Mouse (Mus musculus): Measurements from ENCODE around the gene Pex6. TPM values are rescaled to one million over a fixed set of nuclear protein-coding genes. Genes with fewer than 3 reads are reported as not detected.

The Pex6 gene
- polyA plus RNA-seq, 1 experiment from 2014 or later: 29.4 TPM

- no peaks in the 10 kb centered on the region for H3K27me3 ChIP-seq
- no peak for ATAC-seq (ENCODE audit: insufficient number of reproducible peaks, low FRiP score, low TSS enrichment, low read depth)
- peaks cover 38% of the 10 kb centered on the region for H3K4me1 ChIP-seq
- WGBS: 87% methylated on average over 5 of the region's 5 CpGs
- H3K9me3 ChIP-seq: no peaks in the 10 kb centered on the region
- H3K4me2 ChIP-seq: no peak overlapping the region
- peaks cover 22% of the 10 kb centered on the region for H3K36me3 ChIP-seq
- no peak overlapping the region for H3K27ac ChIP-seq
- 0 out of 2 replicates have a peak overlapping the region, but pooled peaks have one; percentile 20 for H3K9ac ChIP-seq
- no peak overlapping the region for H3K4me3 ChIP-seq
Observed at GRCm38 (mm10) chr17:46702506-46702905, 8.8 kb upstream of the Pex6 start.

GRCm38 (mm10) chr17:46703971-46704886 is 7.0 kb upstream of the Pex6 start:
- Histone ChIP-seq H3K4me3 (peak overlapping the region; percentile 97), H3K4me1 (peaks cover 38% of the 10 kb centered on the region), H3K9me3 (no peaks in the 10 kb centered on the region), H3K36me3 (peaks cover 14% of the 10 kb centered on the region), H3K4me2 (peak overlapping the region; percentile 69), H3K27me3 (no peaks in the 10 kb centered on the region), H3K9ac (peak overlapping the region; percentile 86), H3K27ac (peak overlapping the region; percentile 93)
- 4% methylated on average over 37 of the region's 41 CpGs for WGBS
- ATAC-seq (ENCODE audit: insufficient number of reproducible peaks, low FRiP score, low TSS enrichment, low read depth): peak; percentile 59; the same call in 1 of the 2 replicates

DNA sequence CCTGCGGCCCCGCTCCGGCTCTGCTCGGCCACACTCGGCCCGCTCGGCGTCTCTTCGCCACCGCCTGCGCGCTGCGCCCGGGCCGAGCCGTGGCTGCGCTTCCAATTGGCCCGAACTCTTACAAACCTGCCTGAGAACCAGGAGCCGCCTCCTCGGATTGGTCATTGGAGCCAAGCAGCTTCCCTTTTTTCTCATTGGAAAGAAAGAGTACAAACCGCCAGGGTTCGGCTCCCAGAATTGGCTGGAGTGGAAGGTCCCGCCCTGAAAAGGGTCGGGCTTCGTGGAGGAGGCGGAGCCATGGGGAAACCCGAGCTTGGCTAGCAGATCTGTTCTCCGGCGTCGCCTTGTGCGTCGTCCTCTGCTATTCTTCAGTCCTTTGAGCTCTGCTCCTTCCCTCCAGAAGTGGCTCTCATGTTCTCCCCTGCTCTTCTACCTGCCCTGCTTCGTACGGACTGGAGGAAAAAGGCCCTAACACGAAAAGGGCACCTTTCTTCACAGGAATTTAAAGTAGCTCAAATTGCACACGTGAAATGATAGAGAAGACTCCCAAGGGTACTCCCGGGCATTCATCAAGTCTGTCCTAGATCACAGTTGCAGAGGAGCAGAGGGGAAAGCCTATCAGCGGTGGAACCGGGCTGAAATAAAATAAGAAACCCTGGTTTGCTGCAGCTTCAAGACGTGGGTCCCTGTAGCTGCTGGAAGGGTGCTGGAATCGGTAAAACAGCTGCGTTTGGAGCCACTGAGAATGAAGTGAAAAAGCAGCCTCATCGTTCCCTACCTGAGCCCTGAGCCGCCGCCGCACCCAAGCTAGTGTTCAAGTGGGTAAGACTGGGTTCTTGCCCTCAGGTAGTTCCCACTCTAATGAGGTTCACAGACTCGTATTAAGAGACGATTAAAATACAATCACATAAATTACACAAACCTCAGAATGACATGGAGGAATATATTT is 6.1 kb upstream of the Pex6 start, which contains the start of gene Ppp2r5d:
Gene Ppp2r5d, minus strand, starts transcription at position 225 of the 949 bp plus-strand sequence.
- H3K36me3 ChIP-seq: peaks cover 5% of the 10 kb centered on the region
- H3K27ac ChIP-seq: peak within 1 kb of the TSS; percentile 93
- peak within 1 kb of the TSS; percentile 97 for H3K4me3 ChIP-seq
- peak within 1 kb of the TSS; percentile 69 for H3K4me2 ChIP-seq
- ATAC-seq (ENCODE audit: insufficient number of reproducible peaks, low FRiP score, low TSS enrichment, low read depth): peak; percentile 92
- H3K4me1 ChIP-seq: peaks cover 38% of the 10 kb centered on the region
- no peaks in the 10 kb centered on the region for H3K9me3 ChIP-seq
- under 1% methylated on average over 48 of the region's 48 CpGs for WGBS
- peak within 1 kb of the TSS; percentile 86 for H3K9ac ChIP-seq
- no peaks in the 10 kb centered on the region for H3K27me3 ChIP-seq

- H3K9me3 ChIP-seq: no peaks in the 10 kb centered on the region
- no peak overlapping the region for H3K9ac ChIP-seq
- WGBS: 88% methylated on average over 14 of the region's 14 CpGs
- no peaks in the 10 kb centered on the region for H3K27me3 ChIP-seq
- H3K27ac ChIP-seq: no peak overlapping the region
- H3K36me3 ChIP-seq: no peaks in the 10 kb centered on the region; the same call in 1 of the 2 replicates
- no peak overlapping the region for H3K4me2 ChIP-seq
- no peak for ATAC-seq (ENCODE audit: insufficient number of reproducible peaks, low FRiP score, low TSS enrichment, low read depth)
- no peak overlapping the region for H3K4me3 ChIP-seq
- peaks cover 31% of the 10 kb centered on the region for H3K4me1 ChIP-seq
Observed at GRCm38 (mm10) chr17:46706375-46707089, 4.7 kb upstream of the Pex6 start.

- under 1% methylated on average over 68 of the region's 76 CpGs for WGBS
- H3K36me3 ChIP-seq: peaks cover 29% of the 10 kb centered on the region
- no peaks in the 10 kb centered on the region for H3K27me3 ChIP-seq
- H3K9me3 ChIP-seq: no peaks in the 10 kb centered on the region
- ATAC-seq (ENCODE audit: insufficient number of reproducible peaks, low FRiP score, low TSS enrichment, low read depth): peak; percentile 33; the same call in 1 of the 2 replicates
- peaks cover 14% of the 10 kb centered on the region for H3K4me1 ChIP-seq
- H3K4me2 ChIP-seq: peak overlapping the region; percentile 90
- H3K9ac ChIP-seq: peak overlapping the region; percentile 90
- peak overlapping the region; percentile 74 for H3K27ac ChIP-seq
- peak overlapping the region; percentile 99 for H3K4me3 ChIP-seq
Observed at GRCm38 (mm10) chr17:46711612-46712271, 479 bp downstream of the Pex6 start.

DNA sequence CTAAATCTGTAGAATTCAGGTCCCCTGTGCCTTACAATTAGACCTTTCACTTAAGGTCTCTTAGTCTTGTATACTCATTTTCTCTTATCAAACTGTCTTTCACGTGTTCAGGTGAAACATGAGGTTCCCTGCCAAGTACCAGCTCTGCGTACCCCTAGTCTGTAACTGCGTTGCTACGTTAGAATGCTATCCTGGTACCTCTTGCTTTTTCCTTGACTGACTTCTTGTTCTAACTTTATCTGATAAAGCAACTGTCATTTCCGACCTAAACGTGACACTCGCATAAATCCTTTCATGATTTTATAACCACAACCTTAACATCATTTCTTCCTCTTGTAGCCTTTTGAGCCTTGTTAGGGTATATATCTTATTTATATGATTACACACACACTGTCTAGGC is 1.2 kb downstream of the Pex6 start:
- Histone ChIP-seq H3K4me2 (peak overlapping the region; percentile 90), H3K36me3 (peaks cover 34% of the 10 kb centered on the region), H3K27ac (0 out of 2 replicates have a peak overlapping the region, but pooled peaks have one; percentile 74), H3K9ac (peak overlapping the region; percentile 90), H3K9me3 (no peaks in the 10 kb centered on the region), H3K4me3 (peak overlapping the region; percentile 99), H3K27me3 (no peaks in the 10 kb centered on the region), H3K4me1 (peaks cover 14% of the 10 kb centered on the region)
- 65% methylated on average over 7 of the region's 7 CpGs for WGBS
- ATAC-seq (ENCODE audit: insufficient number of reproducible peaks, low FRiP score, low TSS enrichment, low read depth): no peak

DNA sequence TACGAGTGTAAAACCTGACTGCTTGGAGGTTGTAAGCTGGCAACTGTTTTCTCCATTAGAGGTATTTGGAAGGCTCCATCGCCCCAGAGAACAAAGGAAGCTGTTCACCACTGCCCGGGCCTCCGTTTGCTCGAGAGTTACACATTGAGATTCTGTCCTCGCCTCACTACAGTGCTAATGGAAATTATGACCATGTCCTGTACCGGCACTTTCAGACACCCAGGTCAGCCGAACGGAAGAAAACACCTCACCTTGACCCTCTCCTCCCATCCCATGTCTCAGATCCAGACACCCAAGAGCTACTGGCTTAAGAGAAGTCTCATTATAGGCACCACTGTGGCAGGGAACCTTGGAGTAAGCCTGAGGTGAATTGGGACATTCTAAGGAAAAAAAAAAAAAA is 2.6 kb downstream of the Pex6 start:
- Histone ChIP-seq H3K27ac (no peak overlapping the region), H3K9me3 (no peaks in the 10 kb centered on the region), H3K27me3 (no peaks in the 10 kb centered on the region), H3K4me3 (no peak overlapping the region), H3K36me3 (peaks cover 42% of the 10 kb centered on the region), H3K4me1 (peaks cover 14% of the 10 kb centered on the region), H3K9ac (no peak overlapping the region), H3K4me2 (no peak overlapping the region)
- no peak for ATAC-seq (ENCODE audit: insufficient number of reproducible peaks, low FRiP score, low TSS enrichment, low read depth)
- WGBS: 87% methylated on average over 9 of the region's 9 CpGs

- Histone ChIP-seq H3K4me3 (no peak overlapping the region), H3K27me3 (no peaks in the 10 kb centered on the region), H3K36me3 (peaks cover 45% of the 10 kb centered on the region), H3K4me2 (no peak overlapping the region), H3K9me3 (no peaks in the 10 kb centered on the region), H3K4me1 (peaks cover 14% of the 10 kb centered on the region), H3K27ac (no peak overlapping the region), H3K9ac (no peak overlapping the region)
- WGBS: 90% methylated on average over 11 of the region's 11 CpGs
- ATAC-seq (ENCODE audit: insufficient number of reproducible peaks, low FRiP score, low TSS enrichment, low read depth): no peak
Observed at GRCm38 (mm10) chr17:46714756-46715481, 3.7 kb downstream of the Pex6 start.

- H3K36me3 ChIP-seq: peaks cover 82% of the 10 kb centered on the region
- no peak for ATAC-seq (ENCODE audit: insufficient number of reproducible peaks, low FRiP score, low TSS enrichment, low read depth)
Observed at GRCm38 (mm10) chr17:46721077-46721476, 9.8 kb downstream of the Pex6 start.

GRCm38 (mm10) chr17:46724477-46725084 is 13.3 kb downstream of the Pex6 start:
- WGBS: 74% methylated on average over 20 of the region's 20 CpGs
- H3K27ac ChIP-seq: no peak overlapping the region
- no peak overlapping the region for H3K9ac ChIP-seq
- H3K4me2 ChIP-seq: no peak overlapping the region
- no peak overlapping the region for H3K4me3 ChIP-seq
- H3K9me3 ChIP-seq: no peaks in the 10 kb centered on the region
- H3K27me3 ChIP-seq: peaks cover 8% of the 10 kb centered on the region
- H3K36me3 ChIP-seq: peaks cover 66% of the 10 kb centered on the region
- peaks cover 11% of the 10 kb centered on the region; the same call in 1 of the 2 replicates for H3K4me1 ChIP-seq
- no peak for ATAC-seq (ENCODE audit: insufficient number of reproducible peaks, low FRiP score, low TSS enrichment, low read depth)

More at GRCm38 (mm10) chr17:46721077-46721476, 9.8 kb downstream of the Pex6 start:
- Histone ChIP-seq H3K27me3 (no peaks in the 10 kb centered on the region), H3K27ac (no peak overlapping the region), H3K4me2 (no peak overlapping the region), H3K4me1 (peaks cover 3% of the 10 kb centered on the region; the same call in 1 of the 2 replicates), H3K4me3 (no peak overlapping the region), H3K9me3 (no peaks in the 10 kb centered on the region), H3K9ac (no peak overlapping the region)
- 81% methylated on average over 7 of the region's 7 CpGs for WGBS

Data from limb, embryonic 15.5 days (tissue).